Mouse (Mus musculus): ENCODE measurements at regions not wholly inside any gene's neighbourhood (a gene's known extent, or its start where the extent isn't known, plus 50 kb on each side); places are given as distances from the start of the nearest gene placed in this dataset.
"Not testable (repeated sequence)": the region's sequence is repeated elsewhere in the genome, so short reads cannot be mapped to it uniquely, and the experiment has no call there.

DNA sequence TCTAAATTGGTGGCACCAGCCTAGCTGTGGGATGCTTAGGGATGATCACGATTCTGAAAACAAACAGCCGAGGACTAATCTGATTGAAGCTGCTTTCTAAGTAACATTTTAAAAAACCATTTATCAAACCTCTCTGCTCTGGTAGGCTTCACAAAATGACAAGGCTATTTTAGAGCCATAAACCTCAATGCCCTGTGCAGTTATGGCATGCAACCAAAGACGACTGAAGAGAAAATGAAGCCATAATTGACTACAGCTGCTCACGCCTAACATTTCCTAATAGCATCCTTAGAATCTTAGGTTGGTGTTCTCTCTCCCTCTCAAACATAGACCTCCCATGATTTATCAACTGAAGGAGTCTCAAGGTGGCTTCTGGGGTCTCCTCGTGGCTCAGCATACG, 484.3 kb downstream of the Isl1 start:
- no peak overlapping the region for H3K4me3 ChIP-seq (ENCODE audit: low read depth, low read length)
- no peak overlapping the region for H3K4me2 ChIP-seq (ENCODE audit: low read depth, low read length)
- no peaks in the 10 kb centered on the region for H3K27me3 ChIP-seq (replicated peaks; ENCODE audit: control insufficient read depth, insufficient read depth, low read length)
- 48% methylated on average over 6 of the region's 6 CpGs for WGBS
- H3K27ac ChIP-seq (replicated peaks; ENCODE audit: low read depth, low read length): no peak overlapping the region
- H3K36me3 ChIP-seq (ENCODE audit: control insufficient read depth, insufficient read depth, low read length): no peaks in the 10 kb centered on the region
- DNase-seq (ENCODE audit: low spot score) (no peak), ATAC-seq (ENCODE audit: low read depth) (no peak)
- H3K9me3 ChIP-seq (ENCODE audit: control insufficient read depth, low read length): no peaks in the 10 kb centered on the region
- H3K4me1 ChIP-seq (ENCODE audit: control insufficient read depth, insufficient read depth, low read length): no peaks in the 10 kb centered on the region
- H3K9ac ChIP-seq (ENCODE audit: low read depth, low read length): no peak overlapping the region

DNA sequence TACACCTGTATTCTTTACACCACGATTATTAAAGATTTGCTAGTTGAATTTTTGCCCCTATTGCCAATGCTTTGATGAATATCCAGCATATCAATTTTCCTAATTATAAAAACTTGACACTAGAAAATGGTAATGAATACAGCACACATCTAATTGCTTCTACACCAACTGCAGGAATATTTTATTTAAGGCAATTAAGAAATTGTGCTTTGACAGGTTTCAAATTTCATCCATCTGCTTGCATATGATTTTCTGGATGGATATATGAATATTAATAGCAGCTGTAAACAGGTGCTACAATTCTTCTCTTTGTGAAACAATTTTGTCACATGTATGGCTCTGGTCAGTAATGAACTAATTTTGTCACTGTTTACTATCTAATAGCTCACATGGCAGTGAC, 487.0 kb downstream of the Isl1 start:
- WGBS: 54% methylated on average over 1 of the region's 1 CpGs
- H3K9ac ChIP-seq (ENCODE audit: low read depth, low read length): no peak overlapping the region
- no peak for ATAC-seq (ENCODE audit: low read depth)
- H3K27ac ChIP-seq (replicated peaks; ENCODE audit: low read depth, low read length): no peak overlapping the region
- no peaks in the 10 kb centered on the region for H3K27me3 ChIP-seq (replicated peaks; ENCODE audit: control insufficient read depth, insufficient read depth, low read length)
- DNase-seq (ENCODE audit: low spot score): no peak
- H3K4me2 ChIP-seq (ENCODE audit: low read depth, low read length): no peak overlapping the region
- no peaks in the 10 kb centered on the region for H3K4me1 ChIP-seq (ENCODE audit: control insufficient read depth, insufficient read depth, low read length)
- H3K36me3 ChIP-seq (ENCODE audit: control insufficient read depth, insufficient read depth, low read length): no peaks in the 10 kb centered on the region
- no peak overlapping the region for H3K4me3 ChIP-seq (ENCODE audit: low read depth, low read length)
- H3K9me3 ChIP-seq (ENCODE audit: control insufficient read depth, low read length): no peaks in the 10 kb centered on the region

DNA sequence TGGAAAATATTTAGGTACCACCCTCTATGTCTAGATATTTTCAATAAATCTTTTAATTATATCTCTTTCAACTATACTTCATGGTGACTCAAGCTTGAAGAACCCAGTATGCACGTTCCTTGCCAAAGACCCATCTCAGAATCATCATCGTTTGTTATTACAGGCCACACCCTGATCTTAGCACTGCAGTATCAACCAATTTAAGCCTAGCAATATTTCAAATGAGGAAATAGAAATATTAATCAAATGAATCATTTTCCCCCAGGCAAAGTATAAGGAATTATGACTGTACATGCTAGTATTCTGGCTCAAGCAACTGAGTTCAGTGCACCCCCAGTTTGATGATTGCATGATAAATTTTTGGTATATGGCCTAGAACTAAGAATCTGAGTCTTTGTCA, 495.3 kb downstream of the Isl1 start:
- Histone ChIP-seq H3K4me1 (ENCODE audit: control insufficient read depth, insufficient read depth, low read length) (no peaks in the 10 kb centered on the region), H3K9ac (ENCODE audit: low read depth, low read length) (no peak overlapping the region), H3K9me3 (ENCODE audit: control insufficient read depth, low read length) (no peaks in the 10 kb centered on the region), H3K4me3 (ENCODE audit: low read depth, low read length) (no peak overlapping the region), H3K36me3 (ENCODE audit: control insufficient read depth, insufficient read depth, low read length) (no peaks in the 10 kb centered on the region), H3K4me2 (ENCODE audit: low read depth, low read length) (no peak overlapping the region), H3K27ac (replicated peaks; ENCODE audit: low read depth, low read length) (no peak overlapping the region), H3K27me3 (replicated peaks; ENCODE audit: control insufficient read depth, insufficient read depth, low read length) (no peaks in the 10 kb centered on the region)
- ATAC-seq (ENCODE audit: low read depth) (no peak), DNase-seq (ENCODE audit: low spot score) (no peak)
- WGBS: 84% methylated on average over 2 of the region's 2 CpGs

DNA sequence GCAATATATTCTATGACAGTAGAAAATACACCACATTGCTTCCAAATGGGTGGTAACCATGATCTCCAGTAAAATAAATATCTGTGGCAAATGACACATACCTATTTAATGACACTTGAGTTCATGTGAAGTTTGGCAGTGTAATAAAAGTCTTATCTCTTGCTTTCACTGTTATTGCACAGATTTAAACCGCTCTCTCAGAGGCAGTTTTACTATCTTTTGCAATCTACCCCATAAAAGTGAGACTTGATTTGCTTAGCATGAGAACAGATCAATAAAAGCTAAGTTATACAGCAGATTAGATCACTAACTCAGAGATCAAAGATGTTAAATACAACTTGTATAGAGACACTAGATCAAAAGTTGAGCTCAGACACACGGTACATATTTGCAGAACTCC, 510.2 kb downstream of the Isl1 start:
- H3K9ac ChIP-seq (ENCODE audit: low read depth, low read length): no peak overlapping the region
- H3K4me1 ChIP-seq (ENCODE audit: control insufficient read depth, insufficient read depth, low read length): no peaks in the 10 kb centered on the region
- no peaks in the 10 kb centered on the region for H3K36me3 ChIP-seq (ENCODE audit: control insufficient read depth, insufficient read depth, low read length)
- H3K27me3 ChIP-seq (replicated peaks; ENCODE audit: control insufficient read depth, insufficient read depth, low read length): no peaks in the 10 kb centered on the region
- no peak for DNase-seq (ENCODE audit: low spot score)
- 55% methylated on average over 2 of the region's 2 CpGs for WGBS
- H3K4me3 ChIP-seq (ENCODE audit: low read depth, low read length): no peak overlapping the region
- H3K4me2 ChIP-seq (ENCODE audit: low read depth, low read length): no peak overlapping the region
- H3K27ac ChIP-seq (replicated peaks; ENCODE audit: low read depth, low read length): no peak overlapping the region
- no peaks in the 10 kb centered on the region for H3K9me3 ChIP-seq (ENCODE audit: control insufficient read depth, low read length)
- no peak for ATAC-seq (ENCODE audit: low read depth)

DNA sequence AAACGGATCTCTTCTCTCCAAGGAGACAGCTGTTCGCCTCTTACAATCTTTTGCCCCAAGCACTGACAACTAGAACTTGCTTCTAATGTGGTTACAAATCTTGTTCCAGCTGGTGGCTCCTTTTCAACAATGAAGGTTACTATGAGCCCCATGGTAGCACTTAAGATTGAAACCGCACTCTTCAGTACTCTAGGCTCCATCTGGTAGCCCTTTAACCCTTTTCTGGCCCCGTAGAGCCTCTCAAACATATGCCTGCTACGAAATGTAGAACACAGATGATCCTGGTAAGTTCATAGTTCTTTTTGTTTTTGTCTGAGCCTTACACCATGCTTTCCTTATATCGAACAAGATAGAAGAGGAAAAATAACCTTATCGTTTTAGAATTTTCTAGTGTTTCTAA, 558.2 kb downstream of the Isl1 start:
- Histone ChIP-seq H3K9me3 (ENCODE audit: control insufficient read depth, low read length) (no peaks in the 10 kb centered on the region), H3K4me3 (ENCODE audit: low read depth, low read length) (no peak overlapping the region), H3K9ac (ENCODE audit: low read depth, low read length) (no peak overlapping the region), H3K36me3 (ENCODE audit: control insufficient read depth, insufficient read depth, low read length) (no peaks in the 10 kb centered on the region), H3K4me2 (ENCODE audit: low read depth, low read length) (no peak overlapping the region), H3K27ac (replicated peaks; ENCODE audit: low read depth, low read length) (no peak overlapping the region), H3K27me3 (replicated peaks; ENCODE audit: control insufficient read depth, insufficient read depth, low read length) (no peaks in the 10 kb centered on the region), H3K4me1 (ENCODE audit: control insufficient read depth, insufficient read depth, low read length) (no peaks in the 10 kb centered on the region)
- ATAC-seq (ENCODE audit: low read depth): no peak
- WGBS: 47% methylated on average over 7 of the region's 7 CpGs
- peak; percentile 33 for DNase-seq (ENCODE audit: low spot score)

DNA sequence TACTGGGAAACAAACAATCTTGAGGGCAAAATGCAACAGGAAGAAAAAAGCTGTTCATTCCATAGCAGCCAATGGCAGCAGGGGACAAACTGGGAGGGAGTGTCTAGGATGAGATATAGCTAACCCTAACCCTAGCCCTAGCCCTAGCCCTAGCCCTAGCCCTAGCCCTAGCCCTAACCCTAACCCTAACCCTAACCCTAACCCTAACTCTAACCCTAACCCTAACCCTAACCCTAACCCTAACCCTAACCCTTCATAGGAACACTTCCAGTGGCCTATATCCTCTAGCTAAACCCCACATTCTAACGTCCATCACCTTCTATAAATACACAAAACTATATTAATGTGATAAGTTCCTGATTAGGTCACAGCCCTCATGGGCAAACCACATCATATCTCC, 567.4 kb downstream of the Isl1 start:
- ATAC-seq (ENCODE audit: low read depth); H3K9me3 ChIP-seq (ENCODE audit: control insufficient read depth, low read length); H3K4me1 ChIP-seq (ENCODE audit: control insufficient read depth, insufficient read depth, low read length); H3K27me3 ChIP-seq (replicated peaks; ENCODE audit: control insufficient read depth, insufficient read depth, low read length); H3K36me3 ChIP-seq (ENCODE audit: control insufficient read depth, insufficient read depth, low read length); H3K9ac ChIP-seq (ENCODE audit: low read depth, low read length); DNase-seq (ENCODE audit: low spot score); H3K4me2 ChIP-seq (ENCODE audit: low read depth, low read length); H3K4me3 ChIP-seq (ENCODE audit: low read depth, low read length); H3K27ac ChIP-seq (replicated peaks; ENCODE audit: low read depth, low read length): not testable (repeated sequence)
- WGBS: 64% methylated on average over 1 of the region's 1 CpGs

DNA sequence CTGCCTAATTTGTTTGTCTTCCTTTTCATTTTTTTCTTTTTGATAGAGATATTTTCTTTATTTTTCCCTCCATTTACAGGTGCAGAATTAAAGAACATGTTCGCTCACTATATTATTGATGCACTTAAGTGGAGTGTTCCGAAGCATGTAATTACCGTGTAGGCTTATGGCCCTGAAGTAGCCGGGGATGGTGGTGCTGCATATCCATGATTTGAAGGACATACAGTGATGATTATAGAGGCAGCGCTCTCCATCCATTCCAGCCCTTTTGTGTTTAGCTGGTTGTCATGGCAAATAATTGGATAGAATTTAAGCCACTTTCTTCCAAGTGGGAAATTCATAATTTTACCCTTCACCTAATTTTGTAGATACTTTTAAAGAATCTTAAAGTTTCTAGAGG, 581.5 kb downstream of the Isl1 start:
- H3K4me2 ChIP-seq (ENCODE audit: low read depth, low read length): no peak overlapping the region
- no peaks in the 10 kb centered on the region for H3K36me3 ChIP-seq (ENCODE audit: control insufficient read depth, insufficient read depth, low read length)
- DNase-seq (ENCODE audit: low spot score): no peak
- no peak overlapping the region for H3K9ac ChIP-seq (ENCODE audit: low read depth, low read length)
- ATAC-seq (ENCODE audit: low read depth): no peak
- no peak overlapping the region for H3K4me3 ChIP-seq (ENCODE audit: low read depth, low read length)
- H3K27me3 ChIP-seq (replicated peaks; ENCODE audit: control insufficient read depth, insufficient read depth, low read length): no peaks in the 10 kb centered on the region
- no peak overlapping the region for H3K27ac ChIP-seq (replicated peaks; ENCODE audit: low read depth, low read length)
- no peaks in the 10 kb centered on the region for H3K4me1 ChIP-seq (ENCODE audit: control insufficient read depth, insufficient read depth, low read length)
- 75% methylated on average over 5 of the region's 5 CpGs for WGBS
- H3K9me3 ChIP-seq (ENCODE audit: control insufficient read depth, low read length): no peaks in the 10 kb centered on the region

DNA sequence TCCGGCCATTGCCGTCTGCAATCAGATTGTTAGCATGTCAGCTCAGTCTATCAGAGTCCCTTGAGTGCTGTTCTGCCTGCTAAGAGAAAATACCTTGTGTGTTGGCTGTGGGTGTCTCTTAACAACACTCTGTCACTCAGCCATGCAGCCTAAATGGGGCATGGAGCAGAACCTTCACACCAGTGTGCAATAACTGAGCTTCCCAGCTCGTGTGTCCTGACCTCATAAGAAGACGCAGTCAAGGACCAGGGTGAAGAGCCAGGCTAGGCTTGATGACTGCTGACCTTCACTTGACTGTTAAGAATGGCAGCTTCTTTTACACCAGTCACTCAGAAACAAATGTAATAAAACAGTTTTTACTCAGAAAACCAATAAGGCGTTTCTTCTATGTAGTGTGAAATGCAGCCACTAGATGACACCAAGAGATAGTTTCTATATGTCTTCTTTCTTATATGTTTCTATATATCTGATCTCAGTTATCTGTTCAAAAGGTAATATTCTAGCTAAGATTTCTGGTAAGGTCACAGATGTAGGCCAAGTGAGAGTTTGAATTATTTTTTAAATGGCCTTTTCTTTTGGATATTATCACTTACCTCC, 584.0 kb downstream of the Isl1 start:
- Histone ChIP-seq H3K9ac (ENCODE audit: low read depth, low read length) (no peak overlapping the region), H3K9me3 (ENCODE audit: control insufficient read depth, low read length) (no peaks in the 10 kb centered on the region), H3K36me3 (ENCODE audit: control insufficient read depth, insufficient read depth, low read length) (no peaks in the 10 kb centered on the region), H3K4me3 (ENCODE audit: low read depth, low read length) (no peak overlapping the region), H3K4me1 (ENCODE audit: control insufficient read depth, insufficient read depth, low read length) (no peaks in the 10 kb centered on the region), H3K27ac (replicated peaks; ENCODE audit: low read depth, low read length) (no peak overlapping the region), H3K27me3 (replicated peaks; ENCODE audit: control insufficient read depth, insufficient read depth, low read length) (no peaks in the 10 kb centered on the region), H3K4me2 (ENCODE audit: low read depth, low read length) (no peak overlapping the region)
- 44% methylated on average over 5 of the region's 5 CpGs for WGBS
- peak; percentile 4 for DNase-seq (ENCODE audit: low spot score)
- no peak for ATAC-seq (ENCODE audit: low read depth)

DNA sequence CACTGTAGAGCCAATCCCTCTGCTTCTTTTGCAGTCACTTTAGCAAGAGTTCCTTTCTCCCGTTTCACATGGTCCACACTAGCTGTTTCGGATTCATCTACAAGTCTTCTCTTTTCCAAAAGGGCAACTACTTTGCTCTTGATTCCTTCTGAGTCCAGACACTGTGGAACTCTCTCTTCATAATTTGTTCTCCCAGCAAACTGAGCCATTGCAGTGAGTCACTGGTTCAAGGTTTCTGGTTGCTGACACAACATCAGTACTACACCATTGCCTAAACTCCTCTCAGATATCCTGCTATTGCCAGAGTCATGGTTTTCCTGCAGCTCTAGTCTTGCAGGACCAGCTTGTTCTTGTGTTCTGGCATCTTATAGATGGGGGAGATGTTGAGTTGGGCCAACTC, 590.2 kb downstream of the Isl1 start:
- H3K4me2 ChIP-seq (ENCODE audit: low read depth, low read length): no peak overlapping the region
- DNase-seq (ENCODE audit: low spot score): no peak
- no peaks in the 10 kb centered on the region for H3K36me3 ChIP-seq (ENCODE audit: control insufficient read depth, insufficient read depth, low read length)
- WGBS: 88% methylated on average over 2 of the region's 2 CpGs
- H3K9me3 ChIP-seq (ENCODE audit: control insufficient read depth, low read length): no peaks in the 10 kb centered on the region
- H3K4me1 ChIP-seq (ENCODE audit: control insufficient read depth, insufficient read depth, low read length): no peaks in the 10 kb centered on the region
- H3K4me3 ChIP-seq (ENCODE audit: low read depth, low read length): no peak overlapping the region
- no peak for ATAC-seq (ENCODE audit: low read depth)
- no peaks in the 10 kb centered on the region for H3K27me3 ChIP-seq (replicated peaks; ENCODE audit: control insufficient read depth, insufficient read depth, low read length)
- H3K9ac ChIP-seq (ENCODE audit: low read depth, low read length): no peak overlapping the region
- no peak overlapping the region for H3K27ac ChIP-seq (replicated peaks; ENCODE audit: low read depth, low read length)

Data from embryonic facial prominence, embryonic 14.5 days (tissue).